Mouse (Mus musculus) neural tube, embryonic 15.5 days (tissue): ENCODE data around the gene Rilp. TPM values are rescaled to one million over a fixed set of nuclear protein-coding genes. Genes with fewer than 3 reads are reported as not detected.

Experiments used
- ATAC-seq: fragments of 200-750 bp; cut with Nextera tagmentation; 2 replicates; pipeline ENCODE4 v1.8.0; 2017; ENCODE audit warnings: mild to moderate bottlenecking, moderate TSS enrichment, moderate library complexity; ENCODE audit not compliant: low FRiP score
- H3K27ac ChIP-seq: fragments of 300-500 bp; sonication (generic); replicated peaks from 2 replicates; pipeline ENCODE4 v1.5.1; 2015; ENCODE audit warnings: mild to moderate bottlenecking, inconsistent platforms
- H3K27me3 ChIP-seq: fragments of 300-500 bp; sonication (generic); replicated peaks from 2 replicates; pipeline ENCODE4 v1.6.1; 2015; ENCODE audit warnings: inconsistent platforms
- H3K36me3 ChIP-seq: fragments of 300-500 bp; sonication (generic); 2 replicates; pipeline ENCODE4 v1.6.1; 2015; ENCODE audit warnings: inconsistent platforms
- H3K4me1 ChIP-seq: fragments of 300-500 bp; sonication (generic); 2 replicates; pipeline ENCODE4 v1.6.1; 2015; ENCODE audit warnings: inconsistent platforms
- H3K4me2 ChIP-seq: fragments of 300-500 bp; sonication (generic); 2 replicates; pipeline ENCODE4 v1.6.1; 2015; ENCODE audit warnings: inconsistent platforms, mild to moderate bottlenecking, moderate library complexity
- H3K4me3 ChIP-seq: fragments of 300-500 bp; sonication (generic); replicated peaks from 2 replicates; pipeline ENCODE4 v1.5.1; 2015; ENCODE audit warnings: mild to moderate bottlenecking, inconsistent platforms
- H3K9ac ChIP-seq: fragments of 300-500 bp; sonication (generic); replicated peaks from 2 replicates; pipeline ENCODE4 v1.6.1; 2015; ENCODE audit warnings: mild to moderate bottlenecking, inconsistent platforms
- H3K9me3 ChIP-seq: fragments of 300-500 bp; sonication (generic); replicated peaks from 2 replicates; pipeline ENCODE4 v1.6.1; 2016; ENCODE audit warnings: inconsistent platforms
- WGBS: fragments of 180-500 bp; shearing (Covaris S2); methylation state at CpG from one replicate; pipeline ENCODE4 v1.1.7; 2015; ENCODE audit warnings: mixed read lengths; 5-methylcytosine and 5-hydroxymethylcytosine counted together
- polyA plus RNA-seq: library from polyadenylated mRNA; unstranded; fragments of >200 nt; fragmentation: Nextera tagmentation; extraction: Ambion mirVana; gene quantifications from 2 replicates; pipeline ENCODE4 v1.2.1, GENCODE M21; 2015

The Rilp gene
- polyA plus RNA-seq: 2.8 and 3.1 TPM in 2 replicates

DNA sequence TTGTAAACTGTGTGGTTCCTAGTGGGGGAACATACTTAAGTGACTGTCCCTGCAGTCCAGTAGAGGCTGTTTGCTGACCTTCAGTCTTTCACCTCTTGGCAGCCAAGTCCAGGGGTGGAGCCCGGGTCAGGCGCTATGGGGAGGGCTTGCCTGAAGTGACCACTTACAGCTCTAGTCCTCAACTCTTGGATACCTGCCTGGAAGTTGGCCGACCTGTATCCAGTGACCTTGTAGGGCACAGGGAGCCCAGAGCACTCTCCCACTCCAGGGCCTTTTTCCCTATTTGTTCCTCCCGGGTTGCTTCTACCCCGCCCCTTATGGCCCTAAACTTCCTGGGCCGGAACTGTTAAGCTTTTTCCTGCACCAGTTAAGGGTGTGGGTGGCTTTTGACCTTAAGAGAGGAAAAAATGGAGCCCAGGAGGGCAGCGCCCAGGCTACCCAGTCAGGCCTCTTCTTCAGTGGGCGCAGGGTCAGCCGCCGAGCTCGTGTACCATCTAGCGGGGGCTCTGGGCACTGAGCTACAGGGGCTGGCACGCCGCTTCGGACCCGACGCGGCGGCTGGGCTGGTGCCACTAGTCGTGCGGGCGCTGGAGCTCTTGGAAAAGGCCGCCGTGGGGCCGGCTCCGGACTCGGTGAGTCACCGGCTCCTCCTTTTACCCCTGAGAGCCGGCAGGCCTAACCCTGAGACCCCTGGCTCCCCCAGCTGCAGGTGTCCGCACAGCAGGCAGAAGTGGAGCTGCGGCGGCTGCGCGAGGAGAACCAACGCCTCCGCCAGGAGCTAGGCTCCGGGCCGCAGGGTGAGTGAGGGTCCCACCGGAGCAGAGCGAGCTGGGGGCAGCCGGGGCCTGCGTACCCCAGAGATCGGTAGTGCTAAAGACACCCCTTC is at the start of gene Rilp:
TSS of gene Rilp (plus strand) at position 354 of the 886 bp plus-strand sequence.
- Histone ChIP-seq H3K9ac (peak within 1 kb of the TSS; percentile 60), H3K4me3 (peak within 1 kb of the TSS; percentile 56), H3K4me1 (peaks cover 12% of the 10 kb centered on the region), H3K4me2 (peak within 1 kb of the TSS; percentile 97), H3K27me3 (no peaks in the 10 kb centered on the region), H3K9me3 (no peaks in the 10 kb centered on the region), H3K36me3 (peaks cover 40% of the 10 kb centered on the region), H3K27ac (peak within 1 kb of the TSS; percentile 86)
- peak; percentile 84 for ATAC-seq
- 3% methylated on average over 43 of the region's 43 CpGs for WGBS

- peak overlapping the region; percentile 99 for H3K4me2 ChIP-seq
- H3K27me3 ChIP-seq: no peaks in the 10 kb centered on the region
- 2% methylated on average over 19 of the region's 19 CpGs for WGBS
- H3K9ac ChIP-seq: peak overlapping the region; percentile 43
- ATAC-seq: peak; percentile 33; the same call in 1 of the 2 replicates
- H3K4me1 ChIP-seq: peaks cover 36% of the 10 kb centered on the region
- H3K4me3 ChIP-seq: peak overlapping the region; percentile 86
- peaks cover 10% of the 10 kb centered on the region for H3K36me3 ChIP-seq
- no peaks in the 10 kb centered on the region for H3K9me3 ChIP-seq
- peak overlapping the region; percentile 89 for H3K27ac ChIP-seq
Observed at GRCm38 (mm10) chr11:75460103-75460843, 49.6 kb upstream of the Rilp start.

GRCm38 (mm10) chr11:75460844-75461742 is 48.8 kb upstream of the Rilp start, which contains the start of gene Tlcd2:
Tlcd2 (plus strand) TSS chr11:75461715.
- under 1% methylated on average over 46 of the region's 46 CpGs for WGBS
- Histone ChIP-seq H3K4me3 (peak within 1 kb of the TSS; percentile 86), H3K4me1 (peaks cover 34% of the 10 kb centered on the region), H3K4me2 (peak within 1 kb of the TSS; percentile 99), H3K9me3 (no peaks in the 10 kb centered on the region), H3K27ac (peak within 1 kb of the TSS; percentile 89), H3K27me3 (no peaks in the 10 kb centered on the region), H3K9ac (peak within 1 kb of the TSS; percentile 74), H3K36me3 (peaks cover 17% of the 10 kb centered on the region)
- ATAC-seq: peak; percentile 96

DNA sequence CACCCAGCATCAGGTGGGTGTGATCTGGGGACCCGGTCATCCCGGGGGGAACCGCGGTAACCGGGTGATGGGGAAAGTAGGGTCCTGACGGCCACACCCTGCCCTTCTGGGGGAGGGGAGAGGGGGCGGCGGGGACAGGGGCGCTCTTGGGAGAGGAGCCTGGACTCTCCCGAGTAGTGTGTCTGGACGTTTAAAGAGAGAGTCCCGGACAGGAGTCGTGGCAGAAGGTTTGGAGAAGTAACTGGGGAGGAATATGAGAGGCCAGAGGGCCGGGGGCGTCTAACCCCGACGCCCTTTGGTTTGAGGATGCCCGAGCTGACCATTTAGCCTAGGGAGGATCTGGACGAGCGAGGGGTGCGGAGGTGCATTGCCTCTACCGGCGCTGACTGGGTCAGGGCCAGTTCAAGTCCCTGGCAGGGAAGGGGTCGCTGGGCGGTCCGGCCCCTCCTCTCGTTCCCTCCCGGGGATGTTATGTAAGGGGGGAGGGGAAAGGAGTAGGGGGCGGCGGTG is 48.1 kb upstream of the Rilp start:
- Histone ChIP-seq H3K27me3 (no peaks in the 10 kb centered on the region), H3K9ac (peak overlapping the region; percentile 74), H3K4me2 (peak overlapping the region; percentile 99), H3K4me1 (peaks cover 34% of the 10 kb centered on the region), H3K27ac (peak overlapping the region; percentile 80), H3K9me3 (no peaks in the 10 kb centered on the region), H3K4me3 (peak overlapping the region; percentile 86), H3K36me3 (peaks cover 17% of the 10 kb centered on the region)
- peak; percentile 48 for ATAC-seq
- WGBS: under 1% methylated on average over 30 of the region's 30 CpGs

GRCm38 (mm10) chr11:75462253-75462783 is 47.6 kb upstream of the Rilp start:
- no peaks in the 10 kb centered on the region for H3K9me3 ChIP-seq
- no peak for ATAC-seq
- peak overlapping the region; percentile 86 for H3K4me3 ChIP-seq
- H3K4me2 ChIP-seq: peak overlapping the region; percentile 99
- no peaks in the 10 kb centered on the region for H3K27me3 ChIP-seq
- H3K9ac ChIP-seq: peak overlapping the region; percentile 74
- peaks cover 17% of the 10 kb centered on the region for H3K36me3 ChIP-seq
- 6% methylated on average over 16 of the region's 16 CpGs for WGBS
- peak overlapping the region; percentile 80 for H3K27ac ChIP-seq
- peaks cover 34% of the 10 kb centered on the region for H3K4me1 ChIP-seq

DNA sequence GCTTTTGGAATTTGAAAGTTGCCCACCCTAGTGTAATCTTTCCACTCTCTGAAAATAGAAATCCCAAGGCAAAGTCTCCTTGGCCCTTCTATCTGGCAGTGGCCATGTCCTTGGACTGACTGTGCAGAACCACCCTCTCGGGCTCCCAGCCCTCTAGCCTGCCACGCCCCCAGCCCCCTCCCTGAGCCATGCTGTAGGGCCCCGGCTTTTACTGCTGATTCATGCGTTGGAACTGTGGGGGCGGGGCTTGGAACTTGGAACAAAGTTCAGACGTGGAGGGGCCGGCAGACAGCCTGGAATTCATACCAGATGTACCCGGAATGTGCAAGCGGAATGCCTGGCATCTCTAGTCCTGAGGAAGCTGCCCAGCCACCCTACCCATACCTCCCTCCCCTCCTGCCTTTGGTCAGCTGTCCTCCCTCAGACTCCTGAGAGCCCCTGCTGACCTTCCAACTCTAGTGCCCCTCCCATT is 47.0 kb upstream of the Rilp start:
- H3K9me3 ChIP-seq: no peaks in the 10 kb centered on the region
- H3K4me2 ChIP-seq: peak overlapping the region; percentile 99
- H3K4me1 ChIP-seq: peaks cover 39% of the 10 kb centered on the region
- peak overlapping the region; percentile 80; the same call in 1 of the 2 replicates for H3K27ac ChIP-seq
- no peaks in the 10 kb centered on the region for H3K27me3 ChIP-seq
- H3K36me3 ChIP-seq: peaks cover 17% of the 10 kb centered on the region
- ATAC-seq: no peak
- WGBS: 4% methylated on average over 9 of the region's 9 CpGs
- H3K9ac ChIP-seq: no peak overlapping the region
- peak overlapping the region; percentile 86 for H3K4me3 ChIP-seq

DNA sequence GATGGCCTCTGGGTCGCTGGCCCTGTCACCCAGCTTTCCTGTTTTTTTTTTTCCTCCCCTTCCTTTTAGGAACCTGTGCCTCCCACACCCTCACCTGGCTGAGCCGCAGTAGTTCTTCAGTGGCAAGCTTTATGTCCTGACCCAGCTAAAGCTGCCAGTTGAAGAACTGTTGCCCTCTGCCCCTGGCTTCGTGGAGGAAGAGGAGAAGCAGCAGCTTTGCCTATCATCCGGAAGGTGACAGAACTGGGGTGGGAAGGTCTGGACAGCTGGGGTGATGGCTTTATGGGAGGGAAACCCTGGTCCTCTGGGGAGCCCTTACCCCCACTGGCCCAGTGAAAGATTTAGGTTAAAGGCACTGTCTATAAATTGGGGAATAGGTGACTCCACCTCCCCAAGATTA is 46.3 kb upstream of the Rilp start:
- Histone ChIP-seq H3K4me3 (no peak overlapping the region), H3K4me2 (peak overlapping the region; percentile 99; the same call in 1 of the 2 replicates), H3K27me3 (no peaks in the 10 kb centered on the region), H3K9ac (no peak overlapping the region), H3K36me3 (peaks cover 17% of the 10 kb centered on the region), H3K27ac (no peak overlapping the region), H3K9me3 (no peaks in the 10 kb centered on the region), H3K4me1 (peaks cover 42% of the 10 kb centered on the region)
- no peak for ATAC-seq
- WGBS: 74% methylated on average over 4 of the region's 4 CpGs

GRCm38 (mm10) chr11:75464417-75464816 is 45.5 kb upstream of the Rilp start:
- no peak for ATAC-seq
- Histone ChIP-seq H3K27me3 (no peaks in the 10 kb centered on the region), H3K9me3 (no peaks in the 10 kb centered on the region), H3K4me2 (no peak overlapping the region), H3K4me3 (no peak overlapping the region), H3K27ac (no peak overlapping the region), H3K36me3 (peaks cover 17% of the 10 kb centered on the region), H3K9ac (no peak overlapping the region), H3K4me1 (peaks cover 42% of the 10 kb centered on the region)
- WGBS: 91% methylated on average over 6 of the region's 6 CpGs

- Histone ChIP-seq H3K9ac (no peak overlapping the region), H3K36me3 (peaks cover 17% of the 10 kb centered on the region), H3K4me2 (no peak overlapping the region), H3K9me3 (no peaks in the 10 kb centered on the region), H3K27me3 (no peaks in the 10 kb centered on the region), H3K4me1 (peaks cover 35% of the 10 kb centered on the region), H3K27ac (no peak overlapping the region), H3K4me3 (no peak overlapping the region)
- whole genome bisulfite sequencing: 88% methylated on average over 6 of the region's 6 CpGs
- no peak for ATAC-seq
Observed at GRCm38 (mm10) chr11:75465051-75465450, 44.8 kb upstream of the Rilp start.

GRCm38 (mm10) chr11:75466731-75467505 is 43.0 kb upstream of the Rilp start:
- no peak overlapping the region for H3K27ac ChIP-seq
- ATAC-seq: no peak
- peaks cover 17% of the 10 kb centered on the region for H3K36me3 ChIP-seq
- no peak overlapping the region for H3K4me2 ChIP-seq
- H3K9ac ChIP-seq: no peak overlapping the region
- 96% methylated on average over 4 of the region's 4 CpGs for WGBS
- H3K4me1 ChIP-seq: peaks cover 27% of the 10 kb centered on the region
- no peaks in the 10 kb centered on the region for H3K9me3 ChIP-seq
- no peaks in the 10 kb centered on the region for H3K27me3 ChIP-seq
- H3K4me3 ChIP-seq: no peak overlapping the region
